Mouse (Mus musculus): ENCODE results near the gene Gm9887.

GRCm38 (mm10) chr12:69373850-69374766 lies 1.9 kb upstream of the Gm9887 start:
- TF ChIP-seq POLR2A (IDR thresholded peaks at IDR 0.05; ENCODE audit: borderline replicate concordance, insufficient read depth, low read length) = no peak
- TF ChIP-seq CTCF (IDR thresholded peaks at IDR 0.05; ENCODE audit: borderline replicate concordance, insufficient read depth, low read depth, low read length) = no peak

Measured in cerebellum, adult 2 months (tissue).